Mouse (Mus musculus) stomach, postnatal 0 days (tissue): ENCODE measurements around the gene Nup88.

Experiments used
- CTCF ChIP-seq: IDR thresholded peaks from 2 replicates; pipeline ENCODE4 v1.5.1; 2016; ENCODE audit warnings: antibody characterized with exemption, low read depth, mild to moderate bottlenecking, moderate library complexity
- EP300 ChIP-seq: optimal IDR thresholded peaks from 2 replicates; pipeline ENCODE3; 2016; ENCODE audit warnings: antibody characterized with exemption

DNA sequence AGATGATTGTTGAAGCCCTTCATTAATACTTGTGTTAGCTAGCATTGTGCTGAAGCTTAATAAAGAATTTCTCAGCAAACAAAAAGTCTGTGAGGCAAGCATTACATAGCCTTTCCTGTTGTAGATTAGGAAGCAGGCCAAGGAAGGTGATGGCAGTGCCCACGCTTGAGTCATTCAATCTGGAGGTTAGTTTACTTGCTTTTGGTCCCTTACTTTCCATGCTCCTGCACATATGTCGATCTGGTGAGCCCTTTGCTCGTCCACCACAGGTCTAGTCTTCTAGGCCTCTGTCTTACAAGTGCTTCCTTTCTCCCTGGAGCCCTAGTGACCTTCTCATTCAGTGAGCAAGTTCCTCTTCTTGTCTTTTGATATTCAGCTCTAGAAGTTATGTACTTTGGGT, 63.1 kb downstream of the Nup88 start:
- TF ChIP-seq CTCF, result no peak
- TF ChIP-seq EP300, result no peak
